Mouse (Mus musculus): ENCODE results near the gene Psmb3. TPM values are rescaled to one million over a fixed set of nuclear protein-coding genes. Genes with fewer than 3 reads are reported as not detected.
A peak's percentile ranks its signal among the peaks of the same experiment; 100 is the strongest.
"Not testable (repeated sequence)": the region's sequence is repeated elsewhere in the genome, so short reads cannot be mapped to it uniquely, and the experiment has no call there.

Gene Psmb3
- total RNA-seq, 2 experiments from 2014 or later = 193 to 221 TPM

GRCm38 (mm10) chr11:97694921-97695711, 8.1 kb upstream of the Psmb3 start:
- DNase-seq (ENCODE audit: low spot score in 2 of 2) = no peak

GRCm38 (mm10) chr11:97695712-97696401, 7.3 kb upstream of the Psmb3 start:
- no peak for DNase-seq (ENCODE audit: low spot score in 2 of 2)

GRCm38 (mm10) chr11:97696669-97697068, 6.5 kb upstream of the Psmb3 start:
- no peak for DNase-seq (ENCODE audit: low spot score in 2 of 2)

- DNase-seq (ENCODE audit: low spot score in 2 of 2) = no peak
Measured at GRCm38 (mm10) chr11:97697199-97697890, 5.9 kb upstream of the Psmb3 start.

- no peak for DNase-seq (ENCODE audit: low spot score in 2 of 2)
Measured at GRCm38 (mm10) chr11:97697891-97698529, 5.2 kb upstream of the Psmb3 start.

- DNase-seq (ENCODE audit: low spot score in 2 of 2) = peak; percentile 58 to 69
Measured at GRCm38 (mm10) chr11:97698741-97699611, 4.2 kb upstream of the Psmb3 start.

GRCm38 (mm10) chr11:97699626-97700002, 3.6 kb upstream of the Psmb3 start:
- DNase-seq (ENCODE audit: low spot score in 2 of 2) = peak in 1 of 2 experiments; percentile 67

GRCm38 (mm10) chr11:97700003-97700745, 3.0 kb upstream of the Psmb3 start, which contains the start of gene Pcgf2:
Gene Pcgf2, minus strand, starts transcription at chr11:97700497.
- DNase-seq (ENCODE audit: low spot score in 2 of 2) = peak in 1 of 2 experiments; percentile 68

- DNase-seq (ENCODE audit: low spot score in 2 of 2) = no peak
Measured at GRCm38 (mm10) chr11:97700746-97701580, 2.2 kb upstream of the Psmb3 start.

- DNase-seq (ENCODE audit: low spot score in 2 of 2) = no peak
Measured at GRCm38 (mm10) chr11:97701581-97702392, 1.4 kb upstream of the Psmb3 start.

- peak; percentile 82 to 86 for DNase-seq (ENCODE audit: low spot score in 2 of 2)
Measured at GRCm38 (mm10) chr11:97702393-97702745, 830 bp upstream of the Psmb3 start.

- not testable (repeated sequence) for DNase-seq (ENCODE audit: low spot score in 2 of 2)
Measured at GRCm38 (mm10) chr11:97710067-97710466, 6.9 kb downstream of the Psmb3 start.

GRCm38 (mm10) chr11:97711200-97711900, 8.2 kb downstream of the Psmb3 start:
- no peak for DNase-seq (ENCODE audit: low spot score in 2 of 2)

GRCm38 (mm10) chr11:97712286-97712685, 9.1 kb downstream of the Psmb3 start:
- DNase-seq (ENCODE audit: low spot score in 2 of 2) = no peak

GRCm38 (mm10) chr11:97713896-97714295, 10.7 kb downstream of the Psmb3 start:
- peak in 1 of 2 experiments; percentile 30 for DNase-seq (ENCODE audit: low spot score in 2 of 2)

GRCm38 (mm10) chr11:97714356-97714755, 11.2 kb downstream of the Psmb3 start:
- DNase-seq (ENCODE audit: low spot score in 2 of 2) = no peak
